Mouse (Mus musculus) neural tube, embryonic 10.5 days (tissue): Measurements from ENCODE around the gene Slc45a3.

ENCODE experiments used
- DNase-seq: peaks from one replicate; pipeline ENCODE4 v3.0.0-alpha.2; 2017; ENCODE audit warnings: low spot score; ENCODE audit errors: extremely low spot score

The Slc45a3 gene

GRCm38 (mm10) chr1:131964580-131964979 is 1.8 kb downstream of the Slc45a3 start:
- DNase-seq = no peak

GRCm38 (mm10) chr1:131965818-131966217 is 3.1 kb downstream of the Slc45a3 start:
- no peak for DNase-seq

GRCm38 (mm10) chr1:131967336-131967735 is 4.6 kb downstream of the Slc45a3 start:
- DNase-seq = no peak

- DNase-seq = no peak
Measured at GRCm38 (mm10) chr1:131968556-131968955, 5.8 kb downstream of the Slc45a3 start.

- no peak for DNase-seq
Measured at GRCm38 (mm10) chr1:131968983-131969382, 6.2 kb downstream of the Slc45a3 start.

DNA sequence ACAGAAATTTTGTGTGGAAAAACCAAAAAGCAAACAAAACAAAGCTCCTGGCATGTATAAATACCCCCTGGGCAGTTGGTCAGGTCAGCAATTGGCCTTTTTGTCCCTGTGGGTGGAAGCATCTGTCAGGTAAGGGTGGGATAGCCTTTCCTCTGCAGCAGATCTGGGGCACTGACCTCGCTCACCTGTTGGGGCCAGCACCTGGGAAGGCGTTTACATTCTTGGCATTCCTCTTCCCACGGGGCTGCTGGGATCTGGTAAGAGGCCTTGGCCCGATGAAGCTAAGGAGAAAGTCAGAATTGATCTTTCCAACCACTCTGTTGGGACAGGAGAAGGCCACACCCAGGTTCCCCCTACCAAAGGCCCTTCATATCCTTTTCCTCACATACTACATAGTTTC is 7.1 kb downstream of the Slc45a3 start:
- DNase-seq = no peak

GRCm38 (mm10) chr1:131970322-131970660 is 7.5 kb downstream of the Slc45a3 start:
- no peak for DNase-seq

DNA sequence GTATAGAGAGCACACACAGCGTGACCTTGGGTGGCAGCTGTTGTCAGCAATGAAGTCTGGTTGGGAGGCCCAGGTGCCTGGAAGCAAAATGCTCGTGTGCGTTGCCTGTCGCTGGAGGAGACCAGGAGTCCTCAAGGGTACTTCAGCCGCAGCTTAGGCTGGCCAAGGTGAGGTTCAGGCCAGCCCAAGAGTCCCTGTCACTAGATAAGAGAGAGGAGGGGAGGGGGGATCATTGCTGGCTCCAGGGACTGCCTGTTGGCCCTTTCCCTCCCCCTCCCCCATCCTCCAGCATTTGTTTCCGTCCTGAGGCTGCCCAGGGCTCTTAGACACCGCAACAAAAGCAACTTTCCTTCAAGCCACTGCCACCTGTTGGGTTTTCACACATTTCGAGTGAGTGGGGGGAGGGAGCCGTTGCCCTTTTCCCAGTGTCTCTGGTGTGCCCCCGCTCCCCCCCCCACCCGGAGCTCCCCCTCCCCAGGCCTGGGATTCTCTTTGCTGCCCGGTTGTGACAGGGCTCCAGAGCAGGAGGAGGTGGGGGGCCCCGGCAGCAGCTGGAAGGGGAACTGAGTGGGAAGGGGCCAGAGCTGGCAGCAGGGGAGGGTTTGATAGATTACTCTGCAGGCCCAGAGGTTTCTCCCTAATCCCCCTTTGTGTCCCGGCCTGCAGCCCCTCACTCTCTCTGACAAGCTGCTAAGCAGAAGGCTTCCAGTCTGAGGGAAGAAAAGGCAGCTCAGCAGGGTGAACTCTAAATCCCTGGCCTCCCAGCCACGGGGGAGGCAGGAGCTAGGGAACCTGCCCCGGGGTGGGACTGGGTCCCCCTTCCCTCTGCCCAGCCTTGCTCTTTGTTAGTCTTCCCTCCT is 8.1 kb downstream of the Slc45a3 start:
- peak; percentile 80 for DNase-seq

DNA sequence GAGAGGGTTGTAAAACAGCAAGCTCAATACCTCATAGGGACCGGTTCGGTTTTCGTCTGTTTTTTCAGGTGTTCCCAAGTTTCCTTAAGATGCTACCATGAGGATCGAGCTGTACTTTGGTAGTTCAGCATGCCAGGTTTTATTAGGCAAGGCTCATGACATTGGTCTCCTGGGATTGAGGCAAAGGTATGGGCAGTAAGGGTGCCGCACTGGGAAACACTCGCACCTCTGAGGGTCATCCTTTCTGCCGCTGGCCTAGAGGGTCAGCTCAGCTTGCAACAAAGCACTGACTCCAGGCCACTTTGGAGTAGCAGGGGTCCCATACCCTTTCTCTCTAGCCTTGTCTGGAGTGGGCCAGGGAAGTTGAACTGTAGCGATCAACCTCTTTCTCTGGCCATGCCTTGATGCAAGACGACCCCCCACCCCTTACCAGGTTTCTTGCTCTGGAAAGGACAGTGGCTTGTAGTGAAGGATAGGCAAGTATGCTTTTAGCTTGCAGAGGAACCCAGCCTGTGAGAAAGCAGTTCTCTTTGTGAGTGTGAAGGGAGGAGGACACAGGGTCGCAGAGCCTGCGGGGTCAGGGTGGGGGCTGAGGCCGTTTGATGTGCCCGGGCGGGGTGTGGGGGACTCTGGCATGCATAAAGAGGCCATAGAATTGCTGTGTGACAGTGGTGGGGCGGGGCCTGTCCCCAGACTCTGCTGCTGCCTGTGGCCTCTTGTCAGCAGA is 9.2 kb downstream of the Slc45a3 start:
- peak; percentile 83 for DNase-seq

DNA sequence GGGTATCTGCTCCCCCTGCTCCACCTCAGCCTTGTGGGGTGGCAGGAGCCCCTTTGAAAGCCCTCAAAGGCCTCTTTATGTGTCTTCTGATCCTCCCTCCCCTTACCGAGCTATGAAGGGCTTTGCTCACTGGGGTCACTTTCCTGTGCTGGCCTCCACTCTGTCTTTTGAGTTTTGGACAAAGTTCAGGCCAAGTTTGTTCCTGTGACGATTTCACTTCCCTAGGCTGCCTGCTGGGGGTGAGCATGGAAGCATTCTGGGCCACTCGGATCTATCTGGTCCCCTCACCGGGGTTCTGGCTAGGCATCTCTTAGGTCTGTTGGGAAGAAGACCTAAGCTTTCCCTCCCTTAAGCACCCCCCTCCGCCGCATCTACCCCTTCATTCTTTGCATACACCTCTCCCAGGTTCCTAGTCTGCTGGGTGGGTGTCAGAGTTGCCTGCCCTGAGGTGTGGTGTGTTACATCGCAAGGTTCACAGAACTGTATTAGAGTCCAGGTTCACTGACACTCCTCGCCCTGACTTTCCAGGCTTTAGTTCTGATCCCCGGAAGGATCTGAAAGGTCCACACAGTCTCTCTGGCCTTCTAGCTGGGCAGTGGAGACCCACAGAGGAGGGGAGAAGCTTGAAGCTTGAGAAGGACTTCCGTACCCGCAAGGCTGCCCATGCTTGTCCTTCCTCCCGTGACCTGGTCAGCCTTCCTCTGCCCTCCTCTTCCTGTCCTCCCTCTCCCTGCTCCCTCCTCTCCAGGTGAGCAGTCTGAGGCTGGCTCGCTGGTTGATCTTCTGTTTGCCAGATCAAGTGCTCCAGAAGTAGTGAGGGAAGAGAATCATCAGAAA is 9.9 kb downstream of the Slc45a3 start:
- DNase-seq = no peak

GRCm38 (mm10) chr1:131973991-131974390 is 11.2 kb downstream of the Slc45a3 start:
- no peak for DNase-seq

DNA sequence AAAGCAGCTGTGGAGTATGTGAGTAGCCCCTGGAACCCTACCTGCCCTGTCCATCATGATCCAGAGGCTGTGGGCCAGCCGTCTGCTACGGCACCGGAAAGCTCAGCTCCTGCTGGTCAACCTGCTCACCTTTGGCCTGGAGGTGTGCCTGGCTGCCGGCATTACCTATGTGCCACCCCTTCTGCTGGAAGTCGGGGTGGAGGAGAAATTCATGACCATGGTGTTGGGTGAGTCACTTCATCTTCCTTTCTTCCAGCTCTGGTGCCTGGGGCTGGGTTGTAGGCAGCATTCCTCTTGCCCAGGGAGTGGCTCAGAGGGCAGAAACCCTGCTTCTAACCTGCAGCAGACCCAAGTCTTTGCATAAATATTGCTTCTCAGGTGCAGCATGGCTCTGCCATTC is 14.1 kb downstream of the Slc45a3 start:
- no peak for DNase-seq

DNA sequence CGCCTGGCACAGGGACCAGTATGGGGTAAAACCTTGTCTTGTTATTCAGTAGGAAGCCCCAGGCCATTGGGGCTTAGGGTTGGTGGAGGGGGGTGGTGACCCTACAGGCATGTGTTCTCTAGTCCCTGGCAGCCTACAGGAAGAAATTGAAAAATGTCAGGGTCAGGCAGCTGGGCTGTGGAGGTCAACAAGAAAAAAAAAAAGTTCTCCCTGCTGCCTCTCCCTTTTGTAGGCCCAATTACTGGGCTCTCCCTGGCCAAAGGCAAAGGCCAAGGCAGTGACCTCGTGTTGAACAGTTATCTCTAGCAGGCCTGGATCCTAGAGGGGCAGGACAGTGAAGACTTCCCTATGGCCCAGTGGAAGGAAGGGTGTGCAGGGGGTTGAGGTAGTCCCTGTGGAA is 17.7 kb downstream of the Slc45a3 start:
- no peak for DNase-seq

DNA sequence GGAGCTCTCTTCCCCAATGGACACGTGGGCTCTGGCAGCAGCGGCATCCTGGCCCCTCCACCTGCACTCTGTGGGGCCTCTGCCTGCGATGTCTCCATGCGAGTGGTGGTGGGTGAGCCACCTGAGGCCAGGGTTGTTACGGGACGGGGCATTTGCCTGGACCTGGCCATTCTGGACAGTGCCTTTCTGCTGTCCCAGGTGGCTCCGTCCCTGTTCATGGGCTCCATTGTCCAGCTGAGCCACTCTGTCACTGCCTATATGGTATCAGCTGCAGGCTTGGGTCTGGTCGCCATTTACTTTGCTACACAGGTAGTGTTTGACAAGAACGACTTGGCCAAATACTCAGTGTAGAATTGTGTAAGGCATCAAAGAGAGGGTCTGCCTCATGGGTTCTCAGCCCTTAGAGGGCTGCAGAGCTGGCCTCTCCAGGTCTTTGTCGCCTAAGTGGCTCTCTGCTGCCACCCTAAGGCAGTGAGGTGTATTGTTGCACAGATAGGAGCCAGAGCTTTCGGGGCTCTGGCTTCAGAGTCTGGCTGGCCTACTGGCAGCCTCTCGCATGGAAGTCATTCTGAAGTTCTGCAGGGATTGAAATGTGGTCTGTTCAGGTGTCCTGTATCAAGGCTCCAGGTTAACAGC is 18.7 kb downstream of the Slc45a3 start:
- DNase-seq = peak; percentile 84

DNA sequence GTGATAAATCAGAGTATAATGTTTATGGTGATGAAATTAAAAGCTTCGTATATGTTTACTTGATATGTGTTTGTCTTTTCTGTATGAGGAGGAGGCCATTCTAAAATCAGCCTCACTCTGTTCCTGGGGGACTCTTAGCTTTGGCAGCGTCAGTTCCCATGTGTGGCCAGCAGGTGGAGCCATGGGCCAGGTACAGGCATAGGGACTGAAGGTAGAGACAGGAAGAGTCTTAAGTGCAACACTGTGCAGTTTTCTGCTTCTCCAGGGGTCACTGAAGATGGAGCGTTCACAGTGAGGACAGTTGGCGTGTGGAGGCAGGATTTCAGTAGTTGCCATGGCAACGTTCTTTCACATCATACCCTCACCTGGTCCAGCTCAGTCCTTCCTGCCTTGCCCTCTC is 20.1 kb downstream of the Slc45a3 start:
- DNase-seq = peak; percentile 75

- no peak for DNase-seq
Measured at GRCm38 (mm10) chr1:131983806-131984205, 21.0 kb downstream of the Slc45a3 start.

GRCm38 (mm10) chr1:131987432-131987831 is 24.7 kb downstream of the Slc45a3 start:
- DNase-seq = no peak

DNA sequence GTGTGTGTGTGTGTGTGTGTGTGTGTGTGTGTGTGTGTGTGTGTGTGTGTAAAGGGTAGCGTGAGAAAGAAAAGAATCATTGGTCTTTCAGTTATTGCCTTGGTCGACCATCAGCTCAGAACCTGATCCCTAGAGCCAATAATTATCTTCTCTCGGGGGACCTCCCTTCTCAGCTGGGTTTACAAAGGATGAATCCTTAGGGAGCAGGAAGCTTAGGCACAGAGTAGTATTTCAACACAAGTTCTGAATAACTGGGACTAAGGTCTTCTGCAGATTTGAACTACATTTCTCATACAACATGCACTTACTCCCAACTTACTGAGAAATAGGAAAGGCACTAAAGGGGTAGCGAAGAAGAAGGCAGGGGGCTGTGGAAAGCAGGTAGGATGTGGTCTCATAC is 26.7 kb downstream of the Slc45a3 start:
- DNase-seq = no peak

GRCm38 (mm10) chr1:131990083-131990760 is 27.5 kb downstream of the Slc45a3 start:
- no peak for DNase-seq

- no peak for DNase-seq
Measured at GRCm38 (mm10) chr1:131992561-131993001, 29.8 kb downstream of the Slc45a3 start.
